Mouse (Mus musculus): ENCODE data around the gene Mfsd4b5. TPM values are rescaled to one million over a fixed set of nuclear protein-coding genes. Genes with fewer than 3 reads are reported as not detected.
"Not testable (repeated sequence)": the region's sequence is repeated elsewhere in the genome, so short reads cannot be mapped to it uniquely, and the experiment has no call there.

Mfsd4b5 gene
- polyA plus RNA-seq, 1 experiment, result 0.04 TPM

DNA sequence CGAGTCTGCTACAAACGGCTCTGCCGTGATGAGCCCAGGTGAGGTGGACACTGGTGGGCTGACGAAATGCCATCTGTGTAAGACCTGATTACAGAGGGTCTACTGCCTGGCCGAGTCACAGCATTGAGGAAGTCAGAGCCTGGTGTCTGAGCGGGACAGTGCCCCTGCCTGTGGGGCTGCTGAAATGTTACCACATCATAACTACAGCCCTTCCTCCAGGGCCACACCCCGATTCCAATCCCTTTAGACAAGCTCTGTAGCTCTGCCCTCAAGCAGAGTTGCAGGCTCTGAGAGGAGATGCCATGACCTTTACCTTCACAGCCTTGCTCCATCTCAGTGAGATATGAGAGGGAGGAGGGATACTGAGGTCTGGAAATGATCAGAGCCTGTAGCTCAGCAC lies 49.9 kb downstream of the Mfsd4b5 start:
- TF ChIP-seq POLR2A (IDR thresholded peaks at IDR 0.05; ENCODE audit: extremely low read depth, insufficient read depth, low read length), result no peak
- no peak for TF ChIP-seq CTCF (IDR thresholded peaks at IDR 0.05; ENCODE audit: extremely low read depth, insufficient read depth, low read length)
- H3K4me1 ChIP-seq (ENCODE audit: control insufficient read depth, insufficient read depth, low read length), result no peaks in the 10 kb centered on the region
- H3K4me3 ChIP-seq (ENCODE audit: insufficient read depth, low read length), result no peak overlapping the region
- no peak overlapping the region for H3K27ac ChIP-seq (ENCODE audit: insufficient read depth, low read length)

DNA sequence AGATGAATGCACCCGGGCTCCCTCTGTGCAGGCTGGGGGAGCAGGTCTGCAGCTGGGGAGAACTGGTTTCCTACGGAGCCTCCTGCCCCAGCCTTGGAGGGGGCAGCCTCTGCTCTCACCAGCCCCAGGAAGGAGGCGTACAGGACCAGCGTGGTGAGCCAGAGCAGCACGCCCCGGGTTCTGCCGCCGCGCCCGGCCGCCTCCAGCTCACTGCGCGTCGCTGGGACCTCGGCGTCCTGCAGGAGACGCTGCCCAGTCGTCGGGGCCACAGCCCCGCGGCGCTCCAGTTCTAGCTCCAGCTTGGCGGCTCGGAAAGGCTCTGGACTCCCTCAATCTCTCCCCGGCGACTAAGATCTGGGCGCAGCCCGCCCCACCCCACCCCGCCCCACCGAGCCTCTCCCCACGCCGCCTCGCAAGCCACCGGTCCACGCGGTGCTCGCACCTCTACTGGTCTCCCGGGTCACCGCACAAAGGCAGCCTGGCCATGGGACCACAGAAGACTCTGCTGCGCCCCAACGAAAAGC lies 59.8 kb downstream of the Mfsd4b5 start, which contains the start of gene Mfsd4b2:
Gene Mfsd4b2 (minus strand): TSS at position 308 of the 524 bp plus-strand sequence.
- Histone ChIP-seq H3K4me3 (ENCODE audit: insufficient read depth, low read length) (no peak within 1 kb of the TSS; the same call in 1 of the 2 replicates), H3K4me1 (ENCODE audit: control insufficient read depth, insufficient read depth, low read length) (no peaks in the 10 kb centered on the region), H3K27ac (ENCODE audit: insufficient read depth, low read length) (no peak within 1 kb of the TSS)
- TF ChIP-seq POLR2A (IDR thresholded peaks at IDR 0.05; ENCODE audit: extremely low read depth, insufficient read depth, low read length) (no peak), CTCF (IDR thresholded peaks at IDR 0.05; ENCODE audit: extremely low read depth, insufficient read depth, low read length) (no peak)

DNA sequence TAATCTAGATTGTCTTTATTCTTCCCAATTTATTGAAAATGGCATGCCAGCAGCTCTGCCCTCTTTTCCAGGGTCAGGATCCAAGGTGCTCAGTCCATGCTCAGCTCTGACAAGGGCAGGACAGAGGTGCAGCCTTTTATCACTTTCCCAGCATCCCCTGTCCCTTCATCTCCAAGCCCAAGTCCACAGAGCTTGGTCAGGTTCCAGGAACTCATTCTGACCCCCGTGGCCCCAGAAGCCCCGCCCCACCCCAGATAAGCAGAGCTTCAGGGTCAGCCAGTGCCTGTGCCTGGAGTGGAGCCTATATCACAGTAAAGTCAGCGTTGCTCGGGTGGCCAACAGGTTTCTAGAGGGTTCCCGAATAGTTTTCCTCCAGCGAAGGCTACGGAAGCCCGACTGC lies 61.9 kb downstream of the Mfsd4b5 start:
- not testable (repeated sequence) for H3K27ac ChIP-seq (ENCODE audit: insufficient read depth, low read length); H3K4me3 ChIP-seq (ENCODE audit: insufficient read depth, low read length); H3K4me1 ChIP-seq (ENCODE audit: control insufficient read depth, insufficient read depth, low read length)

DNA sequence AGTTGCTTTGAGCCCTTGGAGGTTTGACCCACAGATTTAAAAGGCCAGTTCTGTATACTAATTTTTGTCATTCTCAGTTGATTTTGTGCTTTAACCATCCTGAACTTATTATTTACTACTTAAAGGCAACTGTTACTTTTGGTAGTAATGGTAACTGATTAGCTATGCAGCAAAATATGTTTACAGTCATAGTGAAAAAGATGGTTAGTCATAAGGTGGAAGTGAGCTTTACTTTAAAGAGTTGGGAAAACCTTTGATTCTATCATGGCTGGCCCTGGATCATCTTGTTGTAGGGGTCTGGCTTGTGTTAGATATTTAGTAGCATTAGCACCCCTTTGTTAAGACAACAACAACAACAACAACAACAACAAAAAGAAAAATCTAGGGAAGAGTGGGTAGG lies 73.8 kb downstream of the Mfsd4b5 start:
- Histone ChIP-seq H3K27ac (ENCODE audit: insufficient read depth, low read length) (no peak overlapping the region), H3K4me1 (ENCODE audit: control insufficient read depth, insufficient read depth, low read length) (no peaks in the 10 kb centered on the region), H3K4me3 (ENCODE audit: insufficient read depth, low read length) (no peak overlapping the region)
- no peak for TF ChIP-seq CTCF (IDR thresholded peaks at IDR 0.05; ENCODE audit: extremely low read depth, insufficient read depth, low read length)
- TF ChIP-seq POLR2A (IDR thresholded peaks at IDR 0.05; ENCODE audit: extremely low read depth, insufficient read depth, low read length), result no peak

DNA sequence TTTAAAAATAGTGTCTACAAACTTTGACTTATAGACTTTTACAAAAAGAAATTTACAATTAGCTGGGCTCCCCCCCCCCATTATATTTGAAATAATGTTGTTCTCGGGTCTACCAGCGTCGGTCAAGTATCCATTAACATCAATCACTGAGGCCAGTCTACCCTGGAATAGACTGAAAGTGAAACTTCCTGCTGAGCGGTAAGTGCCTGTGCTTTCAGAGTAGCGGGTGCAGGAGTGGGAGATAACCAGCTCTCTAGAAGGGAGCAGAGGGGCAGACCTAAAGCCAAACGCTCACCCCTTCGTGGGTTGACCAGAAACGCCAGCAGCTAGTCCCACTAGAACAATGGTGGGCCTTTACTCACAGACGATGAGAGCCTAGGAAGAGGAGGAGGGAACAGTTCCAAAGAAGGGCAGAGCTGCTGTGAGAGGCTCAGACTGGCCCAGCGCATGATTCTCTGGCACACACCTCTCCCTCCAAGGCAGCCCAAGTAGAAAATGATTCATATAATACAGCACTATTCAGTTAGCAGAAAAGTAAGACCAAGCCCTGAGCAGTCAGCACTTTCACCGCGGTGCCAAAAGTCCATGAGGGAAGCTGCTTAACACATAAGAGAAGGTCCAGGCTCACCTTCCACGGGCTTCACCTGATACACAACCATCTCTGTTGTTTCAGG lies 77.5 kb downstream of the Mfsd4b5 start:
- no peak for TF ChIP-seq POLR2A (IDR thresholded peaks at IDR 0.05; ENCODE audit: extremely low read depth, insufficient read depth, low read length)
- no peak for TF ChIP-seq CTCF (IDR thresholded peaks at IDR 0.05; ENCODE audit: extremely low read depth, insufficient read depth, low read length)
- Histone ChIP-seq H3K27ac (ENCODE audit: insufficient read depth, low read length) (no peak overlapping the region), H3K4me1 (ENCODE audit: control insufficient read depth, insufficient read depth, low read length) (no peaks in the 10 kb centered on the region), H3K4me3 (ENCODE audit: insufficient read depth, low read length) (no peak overlapping the region)

Other genes starting within 250 kb of the Mfsd4b5 start
- 10.5 and 12.7 TPM in 2 replicates for gene Mfsd4b4, start 87.4 kb downstream of the Mfsd4b5 start, polyA plus RNA-seq (2012; rRNA removed)
- not detected in 2 replicates for gene Mfsd4b2, start 59.7 kb downstream of the Mfsd4b5 start, polyA plus RNA-seq (2012; rRNA removed)
- not detected in 2 replicates for gene Mfsd4b3, start 26.5 kb downstream of the Mfsd4b5 start, polyA plus RNA-seq (2012; rRNA removed)
- 0.40 and 0.52 TPM in 2 replicates for gene Mfsd4b1, start 38.6 kb upstream of the Mfsd4b5 start, polyA plus RNA-seq (2012; rRNA removed)
- 3.0 and 3.1 TPM in 2 replicates for gene Slc16a10, start 155.6 kb upstream of the Mfsd4b5 start, polyA plus RNA-seq (2012; rRNA removed)

Measured in cortical plate, adult 2 months (tissue).